Mouse (Mus musculus): ENCODE results near the gene Plekho1. TPM values are rescaled to one million over a fixed set of nuclear protein-coding genes. Genes with fewer than 3 reads are reported as not detected.
"Not testable (repeated sequence)": the region's sequence is repeated elsewhere in the genome, so short reads cannot be mapped to it uniquely, and the experiment has no call there.

The Plekho1 gene
- polyA plus RNA-seq, 2 experiments = 3.6 to 9.0 TPM

- no peaks in the 10 kb centered on the region for H3K36me3 ChIP-seq (replicated peaks; ENCODE audit: control insufficient read depth, insufficient read depth, low read depth)
- no peak overlapping the region for H3K9ac ChIP-seq (replicated peaks)
- H3K27me3 ChIP-seq (ENCODE audit: control insufficient read depth, insufficient read depth, low read length) = no peaks in the 10 kb centered on the region; the same call in 1 of the 2 replicates
- H3K4me3 ChIP-seq (ENCODE audit: insufficient read depth in 1 of 2, low read depth in 2 of 2, low read length in 2 of 2) = no peak overlapping the region
- H3K4me2 ChIP-seq (ENCODE audit: low read depth) = no peak overlapping the region
- H3K4me1 ChIP-seq (replicated peaks; ENCODE audit: control insufficient read depth in 2 of 2, insufficient read depth in 2 of 2, low read length in 1 of 2) = no peaks in the 10 kb centered on the region
- peak; percentile 28; the same call in 1 of the 2 replicates for TF ChIP-seq CTCF (IDR thresholded peaks at IDR 0.05; ENCODE audit: low read depth)
- no peak for TF ChIP-seq EP300 (IDR thresholded peaks at IDR 0.05; ENCODE audit: low read depth)
- H3K9me3 ChIP-seq (ENCODE audit: control insufficient read depth, low read length) = no peaks in the 10 kb centered on the region
- H3K27ac ChIP-seq = no peak overlapping the region
- DNase-seq (ENCODE audit: low read depth in 3 of 3, low spot score in 3 of 3) = no peak
- ATAC-seq (ENCODE audit: insufficient read depth) = no peak
- 2% methylated on average over 7 of the region's 7 CpGs for WGBS (ENCODE audit: insufficient replicate concordance)
Observed at GRCm38 (mm10) chr3:95965518-95966451, 30.0 kb downstream of the Plekho1 start.

DNA sequence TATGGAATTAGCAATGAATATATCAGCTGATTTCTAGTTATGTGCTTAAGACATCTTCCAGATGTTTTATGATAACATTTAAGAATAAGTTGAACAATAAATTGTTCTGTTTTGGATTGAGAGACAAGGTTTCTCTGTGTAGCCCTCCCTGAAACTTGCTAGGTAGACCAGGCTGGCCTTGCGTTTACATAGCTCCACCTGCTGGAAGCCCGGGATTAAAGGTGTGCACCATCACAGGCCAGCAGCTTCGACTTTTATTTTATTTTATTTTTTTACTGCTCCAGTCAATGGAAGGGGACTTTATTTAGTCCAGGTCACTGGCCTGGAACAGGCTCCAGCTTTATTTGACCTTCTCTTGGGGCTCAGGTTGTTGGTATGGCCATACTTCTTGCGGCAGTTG lies 32.1 kb downstream of the Plekho1 start:
- Histone ChIP-seq H3K27ac (no peak overlapping the region), H3K9ac (replicated peaks) (no peak overlapping the region), H3K9me3 (ENCODE audit: control insufficient read depth, low read length) (no peaks in the 10 kb centered on the region), H3K4me3 (ENCODE audit: insufficient read depth in 1 of 2, low read depth in 2 of 2, low read length in 2 of 2) (no peak overlapping the region), H3K4me2 (ENCODE audit: low read depth) (no peak overlapping the region), H3K4me1 (replicated peaks; ENCODE audit: control insufficient read depth in 2 of 2, insufficient read depth in 2 of 2, low read length in 1 of 2) (no peaks in the 10 kb centered on the region), H3K27me3 (ENCODE audit: control insufficient read depth, insufficient read depth, low read length) (no peaks in the 10 kb centered on the region), H3K36me3 (replicated peaks; ENCODE audit: control insufficient read depth, insufficient read depth, low read depth) (no peaks in the 10 kb centered on the region)
- 35% methylated on average over 4 of the region's 4 CpGs for WGBS (ENCODE audit: insufficient replicate concordance)
- no peak for ATAC-seq (ENCODE audit: insufficient read depth)
- TF ChIP-seq CTCF (IDR thresholded peaks at IDR 0.05; ENCODE audit: low read depth) (peak; percentile 71), EP300 (IDR thresholded peaks at IDR 0.05; ENCODE audit: low read depth) (no peak)
- no peak for DNase-seq (ENCODE audit: low read depth in 3 of 3, low spot score in 3 of 3)

DNA sequence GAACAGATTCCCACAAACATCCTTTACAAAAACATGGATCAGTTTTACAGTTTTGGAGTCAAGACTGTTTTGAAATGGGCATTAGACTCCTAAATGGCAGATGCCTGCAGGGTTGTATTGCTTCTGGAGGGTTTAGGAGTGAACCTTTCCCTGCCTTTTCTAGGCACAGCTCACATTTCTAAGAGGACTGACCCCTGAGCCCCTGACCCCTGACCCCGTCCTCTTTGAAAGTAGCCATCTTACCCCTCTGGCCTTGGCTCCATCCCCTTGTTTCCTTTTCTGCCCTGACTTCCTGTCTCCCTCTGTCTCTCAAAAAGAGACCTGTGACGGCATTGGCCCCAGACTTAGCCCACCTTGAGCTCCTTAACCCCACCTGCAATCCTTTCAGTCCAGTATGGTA lies 32.6 kb downstream of the Plekho1 start:
- 33% methylated on average over 2 of the region's 2 CpGs for WGBS (ENCODE audit: insufficient replicate concordance)
- Histone ChIP-seq H3K4me2 (ENCODE audit: low read depth) (no peak overlapping the region), H3K36me3 (replicated peaks; ENCODE audit: control insufficient read depth, insufficient read depth, low read depth) (no peaks in the 10 kb centered on the region), H3K27me3 (ENCODE audit: control insufficient read depth, insufficient read depth, low read length) (no peaks in the 10 kb centered on the region), H3K4me1 (replicated peaks; ENCODE audit: control insufficient read depth in 2 of 2, insufficient read depth in 2 of 2, low read length in 1 of 2) (no peaks in the 10 kb centered on the region), H3K9ac (replicated peaks) (no peak overlapping the region), H3K9me3 (ENCODE audit: control insufficient read depth, low read length) (no peaks in the 10 kb centered on the region), H3K4me3 (ENCODE audit: insufficient read depth in 1 of 2, low read depth in 2 of 2, low read length in 2 of 2) (no peak overlapping the region), H3K27ac (no peak overlapping the region)
- DNase-seq (ENCODE audit: low read depth in 3 of 3, low spot score in 3 of 3) (no peak), ATAC-seq (ENCODE audit: insufficient read depth) (no peak)
- TF ChIP-seq EP300 (IDR thresholded peaks at IDR 0.05; ENCODE audit: low read depth) (no peak), CTCF (IDR thresholded peaks at IDR 0.05; ENCODE audit: low read depth) (no peak)

GRCm38 (mm10) chr3:95962182-95962581 lies 33.6 kb downstream of the Plekho1 start:
- H3K4me2 ChIP-seq (ENCODE audit: low read depth); H3K4me3 ChIP-seq (ENCODE audit: insufficient read depth in 1 of 2, low read depth in 2 of 2, low read length in 2 of 2); H3K4me1 ChIP-seq (replicated peaks; ENCODE audit: control insufficient read depth in 2 of 2, insufficient read depth in 2 of 2, low read length in 1 of 2); ATAC-seq (ENCODE audit: insufficient read depth); H3K27ac ChIP-seq; H3K9ac ChIP-seq (replicated peaks); H3K27me3 ChIP-seq (ENCODE audit: control insufficient read depth, insufficient read depth, low read length); DNase-seq (ENCODE audit: low read depth in 3 of 3, low spot score in 3 of 3); H3K9me3 ChIP-seq (ENCODE audit: control insufficient read depth, low read length); H3K36me3 ChIP-seq (replicated peaks; ENCODE audit: control insufficient read depth, insufficient read depth, low read depth): not testable (repeated sequence)
- 73% methylated on average over 8 of the region's 8 CpGs for WGBS (ENCODE audit: insufficient replicate concordance)

- TF ChIP-seq EP300 (IDR thresholded peaks at IDR 0.05; ENCODE audit: low read depth) = no peak
- TF ChIP-seq CTCF (IDR thresholded peaks at IDR 0.05; ENCODE audit: low read depth) = no peak; the same call in 1 of the 2 replicates
- H3K9ac ChIP-seq (replicated peaks) = no peak overlapping the region
- ATAC-seq (ENCODE audit: insufficient read depth) (no peak), DNase-seq (ENCODE audit: low read depth in 3 of 3, low spot score in 3 of 3) (no peak)
- no peak overlapping the region for H3K27ac ChIP-seq
- WGBS (ENCODE audit: insufficient replicate concordance) = 76% methylated on average over 1 of the region's 1 CpGs
- H3K36me3 ChIP-seq (replicated peaks; ENCODE audit: control insufficient read depth, insufficient read depth, low read depth) = no peaks in the 10 kb centered on the region
- no peaks in the 10 kb centered on the region for H3K27me3 ChIP-seq (ENCODE audit: control insufficient read depth, insufficient read depth, low read length)
- H3K4me3 ChIP-seq (ENCODE audit: insufficient read depth in 1 of 2, low read depth in 2 of 2, low read length in 2 of 2) = no peak overlapping the region
- H3K4me1 ChIP-seq (replicated peaks; ENCODE audit: control insufficient read depth in 2 of 2, insufficient read depth in 2 of 2, low read length in 1 of 2) = peaks cover 6 to 8% of the 10 kb centered on the region in 2 experiments
- no peaks in the 10 kb centered on the region for H3K9me3 ChIP-seq (ENCODE audit: control insufficient read depth, low read length)
- no peak overlapping the region for H3K4me2 ChIP-seq (ENCODE audit: low read depth)
Observed at GRCm38 (mm10) chr3:95959807-95960206, 36.0 kb downstream of the Plekho1 start.

Data from liver, embryonic 14.5 days (tissue).